Mouse (Mus musculus) ES-Bruce4 (cell line): ENCODE measurements around the gene Hmx1. TPM values are rescaled to one million over a fixed set of nuclear protein-coding genes. Genes with fewer than 3 reads are reported as not detected.

Source experiments
- H3K27ac ChIP-seq: 2 replicates; pipeline ENCODE4 v1.5.1; 2012; ENCODE audit warnings: low read length, inconsistent platforms; ENCODE audit not compliant: insufficient read depth
- H3K27me3 ChIP-seq: 2 replicates; pipeline ENCODE4 v1.6.1; 2012; ENCODE audit warnings: mild to moderate bottlenecking, low read length, inconsistent platforms; ENCODE audit not compliant: control insufficient read depth, poor library complexity, insufficient read depth, severe bottlenecking
- H3K36me3 ChIP-seq: 2 replicates; pipeline ENCODE4 v1.6.1; 2012; ENCODE audit warnings: inconsistent platforms, mild to moderate bottlenecking, low read length, moderate library complexity; ENCODE audit not compliant: control insufficient read depth, poor library complexity, insufficient read depth, severe bottlenecking
- H3K4me1 ChIP-seq: one replicate; pipeline ENCODE4 v1.8.1; 2011; ENCODE audit warnings: low read length; ENCODE audit not compliant: control insufficient read depth, insufficient read depth
- H3K4me3 ChIP-seq: 2 replicates; pipeline ENCODE4 v1.5.1; 2011; ENCODE audit warnings: low read depth, mild to moderate bottlenecking, low read length
- H3K9ac ChIP-seq: 2 replicates; pipeline ENCODE4 v1.6.1; 2012; ENCODE audit warnings: low read depth, mild to moderate bottlenecking, inconsistent platforms; ENCODE audit not compliant: poor library complexity, severe bottlenecking
- H3K9me3 ChIP-seq: replicated peaks from 2 replicates; pipeline ENCODE4 v1.6.1; 2012; ENCODE audit warnings: mild to moderate bottlenecking, low read length, inconsistent platforms; ENCODE audit not compliant: control insufficient read depth, poor library complexity, insufficient read depth, severe bottlenecking
- CTCF ChIP-seq: IDR thresholded peaks from one replicate; pipeline ENCODE4 v1.8.1; 2011; ENCODE audit warnings: low read depth, low read length
- EP300 ChIP-seq: IDR thresholded peaks from 2 replicates; pipeline ENCODE4 v1.6.1; 2011; ENCODE audit warnings: low read depth, low read length; ENCODE audit not compliant: insufficient read depth
- POLR2A ChIP-seq: IDR thresholded peaks from one replicate; pipeline ENCODE4 v1.8.1; 2011; ENCODE audit warnings: low read length; ENCODE audit not compliant: insufficient read depth
- polyA plus RNA-seq: library from polyadenylated mRNA; stranded (reverse); fragments of >200 nt; gene quantifications from 2 replicates; pipeline ENCODE4 v1.2.4, GENCODE M21; 2011; ENCODE audit warnings: low read depth; ENCODE audit not compliant: missing spikeins, insufficient read depth, insufficient read length

Gene Hmx1
- polyA plus RNA-seq, 1 experiment: not detected

GRCm38 (mm10) chr5:35366241-35367032 is 22.5 kb upstream of the Hmx1 start:
- Histone ChIP-seq H3K4me1 (no peaks in the 10 kb centered on the region), H3K27me3 (no peaks in the 10 kb centered on the region), H3K9me3 (no peaks in the 10 kb centered on the region), H3K36me3 (no peaks in the 10 kb centered on the region), H3K4me3 (no peak overlapping the region), H3K9ac (no peak overlapping the region), H3K27ac (no peak overlapping the region)
- TF ChIP-seq CTCF (no peak), EP300 (no peak), POLR2A (no peak)

- no peak overlapping the region for H3K9ac ChIP-seq
- no peak overlapping the region for H3K4me3 ChIP-seq
- no peaks in the 10 kb centered on the region for H3K9me3 ChIP-seq
- TF ChIP-seq EP300: no peak
- TF ChIP-seq POLR2A: no peak
- no peak for TF ChIP-seq CTCF
- H3K27ac ChIP-seq: no peak overlapping the region
- no peaks in the 10 kb centered on the region for H3K36me3 ChIP-seq
- no peaks in the 10 kb centered on the region for H3K4me1 ChIP-seq
- no peaks in the 10 kb centered on the region for H3K27me3 ChIP-seq
Measured at GRCm38 (mm10) chr5:35368916-35369315, 20.0 kb upstream of the Hmx1 start.

- H3K4me1 ChIP-seq: no peaks in the 10 kb centered on the region
Measured at GRCm38 (mm10) chr5:35379066-35379465, 9.8 kb upstream of the Hmx1 start.

GRCm38 (mm10) chr5:35379815-35380214 is 9.1 kb upstream of the Hmx1 start:
- H3K36me3 ChIP-seq: no peaks in the 10 kb centered on the region

More at GRCm38 (mm10) chr5:35379066-35379465, 9.8 kb upstream of the Hmx1 start:
- peaks cover 6% of the 10 kb centered on the region; the same call in 1 of the 2 replicates for H3K27me3 ChIP-seq
- TF ChIP-seq CTCF: peak; percentile 30
- TF ChIP-seq POLR2A: no peak
- TF ChIP-seq EP300: no peak
- no peaks in the 10 kb centered on the region for H3K9me3 ChIP-seq
- no peak overlapping the region for H3K9ac ChIP-seq
- H3K27ac ChIP-seq: no peak overlapping the region
- no peaks in the 10 kb centered on the region for H3K36me3 ChIP-seq
- H3K4me3 ChIP-seq: no peak overlapping the region

GRCm38 (mm10) chr5:35387834-35388490 is 946 bp upstream of the Hmx1 start:
- Histone ChIP-seq H3K9me3 (no peaks in the 10 kb centered on the region), H3K27me3 (peaks cover 21% of the 10 kb centered on the region), H3K9ac (peak overlapping the region; percentile 50; the same call in 1 of the 2 replicates), H3K4me1 (no peaks in the 10 kb centered on the region), H3K27ac (no peak overlapping the region), H3K36me3 (no peaks in the 10 kb centered on the region), H3K4me3 (peak overlapping the region; percentile 76)
- TF ChIP-seq EP300: no peak
- TF ChIP-seq CTCF: no peak
- no peak for TF ChIP-seq POLR2A

More at GRCm38 (mm10) chr5:35379815-35380214, 9.1 kb upstream of the Hmx1 start:
- peaks cover 6% of the 10 kb centered on the region; the same call in 1 of the 2 replicates for H3K27me3 ChIP-seq
- no peak for TF ChIP-seq POLR2A
- no peak for TF ChIP-seq EP300
- TF ChIP-seq CTCF: peak; percentile 64
- H3K9ac ChIP-seq: no peak overlapping the region
- no peak overlapping the region for H3K27ac ChIP-seq
- no peaks in the 10 kb centered on the region for H3K4me1 ChIP-seq
- no peak overlapping the region for H3K4me3 ChIP-seq
- H3K9me3 ChIP-seq: no peaks in the 10 kb centered on the region

GRCm38 (mm10) chr5:35389441-35389840 is 533 bp downstream of the Hmx1 start:
- Histone ChIP-seq H3K36me3 (no peaks in the 10 kb centered on the region), H3K9me3 (no peaks in the 10 kb centered on the region), H3K27ac (no peak overlapping the region), H3K27me3 (peaks cover 32% of the 10 kb centered on the region), H3K4me1 (no peaks in the 10 kb centered on the region), H3K4me3 (peak overlapping the region; percentile 76; the same call in 1 of the 2 replicates), H3K9ac (peak overlapping the region; percentile 50; the same call in 1 of the 2 replicates)
- TF ChIP-seq POLR2A (no peak), CTCF (no peak), EP300 (no peak)
